Mouse (Mus musculus) forebrain, embryonic 14.5 days (tissue): Measurements from ENCODE around the gene Qsox2. TPM values are rescaled to one million over a fixed set of nuclear protein-coding genes. Genes with fewer than 3 reads are reported as not detected.

Source experiments
- ATAC-seq: fragments of 200-750 bp; cut with Nextera tagmentation; 2 replicates; pipeline ENCODE4 v1.8.0; 2017; ENCODE audit warnings: mild to moderate bottlenecking, moderate library complexity
- DNase-seq: peaks from one replicate; pipeline ENCODE4 v3.0.0-alpha.2; 2015; ENCODE audit warnings: low spot score
- H3K27ac ChIP-seq: fragments of 300-500 bp; sonication (generic); 2 replicates; pipeline ENCODE4 v1.5.1; 2014; ENCODE audit warnings: low read depth, mild to moderate bottlenecking, control low read depth, low read length, moderate library complexity
- H3K27me3 ChIP-seq: fragments of 300-500 bp; sonication (generic); replicated peaks from 2 replicates; pipeline ENCODE4 v1.6.1; 2014; ENCODE audit warnings: low read length, control low read depth, mixed read lengths; ENCODE audit not compliant: control insufficient read depth, insufficient read depth
- H3K36me3 ChIP-seq: fragments of 300-500 bp; sonication (generic); 2 replicates; pipeline ENCODE4 v1.6.1; 2014; ENCODE audit warnings: low read length, control low read depth; ENCODE audit not compliant: control insufficient read depth, insufficient read depth
- H3K4me1 ChIP-seq: fragments of 300-500 bp; sonication (generic); 2 replicates; pipeline ENCODE4 v1.6.1; 2014; ENCODE audit warnings: antibody characterized with exemption, low read length, control low read depth; ENCODE audit not compliant: control insufficient read depth, insufficient read depth
- H3K4me2 ChIP-seq: fragments of 300-500 bp; sonication (generic); 2 replicates; pipeline ENCODE4 v1.6.1; 2014; ENCODE audit warnings: mild to moderate bottlenecking, control low read depth, low read length
- H3K4me3 ChIP-seq: fragments of 300-500 bp; sonication (generic); 2 replicates; pipeline ENCODE4 v1.5.1; 2014; ENCODE audit warnings: low read depth, low read length, control low read depth
- H3K9ac ChIP-seq: fragments of 300-500 bp; sonication (generic); 2 replicates; pipeline ENCODE4 v1.6.1; 2014; ENCODE audit warnings: mild to moderate bottlenecking, low read length, control low read depth, moderate library complexity
- H3K9me3 ChIP-seq: fragments of 300-500 bp; sonication (generic); replicated peaks from 2 replicates; pipeline ENCODE4 v1.6.1; 2016; ENCODE audit warnings: low read length, control low read depth, mixed read lengths; ENCODE audit not compliant: control insufficient read depth
- WGBS: fragments of 180-500 bp; shearing (Covaris S2); extraction: QIAGEN DNeasy Blood & Tissue Kit; methylation state at CpG from one replicate; pipeline ENCODE4 v1.1.7; 2014; 5-methylcytosine and 5-hydroxymethylcytosine counted together
- polyA plus RNA-seq: library from polyadenylated mRNA; unstranded; fragments of >200 nt; fragmentation: Nextera tagmentation; extraction: Ambion mirVana; gene quantifications from 2 replicates; pipeline ENCODE4 v1.2.1, GENCODE M21; 2014

The Qsox2 gene
- polyA plus RNA-seq, 1 experiment from 2014 or later: 10.6 TPM

GRCm38 (mm10) chr2:26208126-26208789 is 29.1 kb downstream of the Qsox2 start, which contains the start of gene Lhx3:
Gene Lhx3, minus strand, starts transcription at chr2:26208289.
- H3K36me3 ChIP-seq: peaks cover 29% of the 10 kb centered on the region
- H3K27me3 ChIP-seq: peaks cover 46% of the 10 kb centered on the region
- H3K4me3 ChIP-seq: no peak within 1 kb of the TSS
- no peak within 1 kb of the TSS for H3K4me2 ChIP-seq
- no peak within 1 kb of the TSS for H3K9ac ChIP-seq
- WGBS: 4% methylated on average over 19 of the region's 19 CpGs
- no peak within 1 kb of the TSS for H3K27ac ChIP-seq
- DNase-seq (peak; percentile 68), ATAC-seq (peak; percentile 57; the same call in 1 of the 2 replicates)
- H3K9me3 ChIP-seq: no peaks in the 10 kb centered on the region
- H3K4me1 ChIP-seq: peaks cover 13% of the 10 kb centered on the region

DNA sequence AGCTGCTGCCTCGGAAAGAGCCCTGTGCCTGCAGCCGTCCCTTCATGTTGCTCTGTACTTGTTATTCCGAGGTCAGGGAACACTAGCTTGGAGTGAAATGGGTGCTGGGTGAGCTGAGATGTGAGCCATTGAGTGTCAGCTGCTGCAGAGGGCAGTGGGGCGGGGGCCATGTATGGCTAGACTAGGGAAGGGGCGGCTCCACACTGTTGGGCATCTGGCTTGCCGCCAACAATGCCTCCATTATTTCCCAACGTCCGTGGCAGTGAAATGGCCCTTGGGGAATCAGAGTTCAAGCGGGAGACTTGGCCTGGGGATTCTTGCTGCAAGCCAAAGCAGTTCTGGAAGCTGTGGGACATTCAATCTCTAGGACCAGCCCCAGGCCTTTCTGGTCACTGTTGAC is 29.8 kb downstream of the Qsox2 start:
- Histone ChIP-seq H3K4me2 (no peak overlapping the region), H3K4me1 (peaks cover 18% of the 10 kb centered on the region), H3K27me3 (peaks cover 53% of the 10 kb centered on the region), H3K9me3 (no peaks in the 10 kb centered on the region), H3K27ac (no peak overlapping the region), H3K9ac (no peak overlapping the region), H3K4me3 (no peak overlapping the region), H3K36me3 (peaks cover 29% of the 10 kb centered on the region)
- DNase-seq (peak; percentile 34), ATAC-seq (peak; percentile 26; the same call in 1 of the 2 replicates)
- 5% methylated on average over 9 of the region's 9 CpGs for WGBS

DNA sequence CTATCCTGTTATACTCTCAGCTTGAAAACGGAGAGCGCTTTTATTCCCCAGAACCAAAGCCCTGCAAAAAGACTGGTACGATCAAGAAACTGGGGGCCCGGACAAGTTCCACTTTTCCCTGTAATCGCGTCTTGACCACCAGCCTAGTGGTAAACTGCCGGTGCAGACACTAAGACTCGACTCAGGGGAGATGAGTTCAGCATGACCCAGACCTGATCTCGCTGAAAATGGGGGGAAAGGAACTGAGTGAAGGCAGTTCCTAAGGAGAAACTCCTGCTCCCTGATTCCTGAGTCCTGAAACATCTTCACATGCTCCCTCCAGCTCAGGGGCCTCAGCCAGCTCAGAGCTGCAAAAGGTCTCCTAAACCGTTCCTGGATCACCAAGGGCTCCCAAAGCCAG is 31.6 kb downstream of the Qsox2 start:
- WGBS: 8% methylated on average over 10 of the region's 10 CpGs
- Histone ChIP-seq H3K27me3 (peaks cover 71% of the 10 kb centered on the region), H3K4me3 (no peak overlapping the region), H3K9me3 (no peaks in the 10 kb centered on the region), H3K27ac (no peak overlapping the region), H3K36me3 (peaks cover 12% of the 10 kb centered on the region), H3K9ac (no peak overlapping the region), H3K4me2 (no peak overlapping the region), H3K4me1 (peaks cover 18% of the 10 kb centered on the region)
- DNase-seq (no peak), ATAC-seq (no peak)

GRCm38 (mm10) chr2:26205126-26205525 is 32.2 kb downstream of the Qsox2 start:
- Histone ChIP-seq H3K27me3 (peaks cover 77% of the 10 kb centered on the region), H3K9me3 (no peaks in the 10 kb centered on the region), H3K27ac (no peak overlapping the region), H3K4me1 (peaks cover 18% of the 10 kb centered on the region), H3K9ac (no peak overlapping the region), H3K4me2 (no peak overlapping the region), H3K36me3 (peaks cover 6% of the 10 kb centered on the region; the same call in 1 of the 2 replicates), H3K4me3 (no peak overlapping the region)
- 3% methylated on average over 16 of the region's 16 CpGs for WGBS
- DNase-seq (no peak), ATAC-seq (no peak)

DNA sequence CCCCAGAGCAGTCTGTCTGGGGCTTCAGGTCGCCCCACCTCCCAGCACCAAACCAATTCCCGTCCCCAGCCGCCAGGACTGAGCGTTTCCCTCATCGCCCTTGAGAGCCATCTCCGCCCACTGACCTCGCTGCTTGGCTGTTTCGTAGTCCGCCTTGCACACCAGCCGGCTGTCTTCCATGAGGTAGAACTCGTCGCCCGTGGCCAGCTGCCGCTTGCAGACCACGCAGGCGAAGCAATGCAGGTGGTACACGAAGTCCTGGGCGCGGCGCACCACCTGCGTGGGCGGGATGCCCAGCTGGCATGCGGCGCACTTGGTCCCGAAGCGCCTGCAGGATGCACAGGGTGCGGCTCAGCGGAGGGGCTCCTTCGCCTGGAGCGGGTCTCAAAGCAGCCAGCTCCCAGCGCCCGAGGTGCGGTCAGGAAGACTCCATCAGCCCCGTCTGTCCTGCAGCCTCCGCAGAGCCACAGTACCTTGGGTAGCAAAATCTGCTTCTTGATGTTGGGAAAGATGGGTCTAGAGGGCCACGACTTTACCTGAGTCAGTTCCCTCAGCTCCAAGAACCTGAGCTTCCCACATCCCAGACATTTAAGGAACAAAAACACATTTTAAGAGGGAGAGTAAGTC is 34.4 kb downstream of the Qsox2 start:
- H3K4me3 ChIP-seq: no peak overlapping the region
- no peak overlapping the region for H3K4me2 ChIP-seq
- H3K27ac ChIP-seq: no peak overlapping the region
- peak; percentile 21 for DNase-seq
- no peak for ATAC-seq
- H3K9ac ChIP-seq: no peak overlapping the region
- WGBS: 1% methylated on average over 36 of the region's 36 CpGs
- peaks cover 97% of the 10 kb centered on the region for H3K27me3 ChIP-seq
- no peaks in the 10 kb centered on the region for H3K9me3 ChIP-seq
- H3K36me3 ChIP-seq: no peaks in the 10 kb centered on the region
- H3K4me1 ChIP-seq: peaks cover 18% of the 10 kb centered on the region

DNA sequence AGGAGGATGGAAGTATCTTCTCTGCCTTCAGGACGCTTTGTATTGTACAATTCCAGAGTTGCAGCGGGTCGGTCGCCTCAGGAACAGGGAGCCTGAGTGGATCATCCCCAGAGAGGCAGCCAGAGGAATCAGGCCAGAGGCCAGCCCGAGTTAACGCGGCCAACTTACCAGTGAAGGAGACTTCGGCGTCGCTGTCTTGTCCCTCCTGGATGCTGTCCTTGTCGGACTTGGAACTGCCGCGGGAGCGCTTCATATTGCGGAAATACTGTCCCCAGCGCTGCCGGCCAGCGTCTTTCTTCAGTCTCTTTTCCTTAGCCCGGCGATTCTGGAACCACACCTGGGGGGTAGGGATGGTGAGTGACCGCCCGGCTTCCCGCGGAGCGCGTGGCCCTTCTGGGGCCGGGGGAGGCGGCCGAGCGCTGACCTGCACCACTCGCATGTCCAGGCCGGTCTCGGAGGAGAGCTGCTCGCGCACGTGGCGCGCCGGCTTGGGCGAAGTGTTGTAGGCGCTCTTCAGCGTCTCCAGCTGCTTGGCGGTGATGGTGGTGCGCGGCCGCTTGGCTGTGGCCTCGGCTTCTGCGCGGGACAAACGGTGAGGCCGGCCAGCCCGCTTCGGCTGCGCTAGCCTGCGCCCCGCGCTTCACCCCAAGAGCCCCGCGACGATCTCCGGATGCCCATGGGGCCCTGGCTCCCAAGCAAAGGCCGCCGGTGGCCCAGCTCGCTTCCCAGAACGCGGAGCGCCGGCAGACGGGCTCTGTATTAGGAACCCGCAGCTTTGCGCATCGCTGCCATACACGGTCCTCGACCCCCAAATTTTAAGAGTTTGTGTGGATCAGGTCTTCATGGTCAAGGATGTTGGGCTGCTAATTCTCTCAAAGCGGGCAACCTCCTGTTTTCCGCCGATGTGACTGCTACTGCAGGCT is 35.1 kb downstream of the Qsox2 start:
- no peak overlapping the region for H3K27ac ChIP-seq
- DNase-seq (peak; percentile 17), ATAC-seq (no peak)
- under 1% methylated on average over 72 of the region's 77 CpGs for WGBS
- H3K9me3 ChIP-seq: no peaks in the 10 kb centered on the region
- peak overlapping the region; percentile 26; the same call in 1 of the 2 replicates for H3K4me2 ChIP-seq
- H3K36me3 ChIP-seq: no peaks in the 10 kb centered on the region
- H3K4me1 ChIP-seq: peaks cover 13% of the 10 kb centered on the region; the same call in 1 of the 2 replicates
- H3K9ac ChIP-seq: no peak overlapping the region
- 0 out of 2 replicates have a peak overlapping the region, but pooled peaks have one; percentile 8 for H3K4me3 ChIP-seq
- H3K27me3 ChIP-seq: peaks cover 96% of the 10 kb centered on the region

DNA sequence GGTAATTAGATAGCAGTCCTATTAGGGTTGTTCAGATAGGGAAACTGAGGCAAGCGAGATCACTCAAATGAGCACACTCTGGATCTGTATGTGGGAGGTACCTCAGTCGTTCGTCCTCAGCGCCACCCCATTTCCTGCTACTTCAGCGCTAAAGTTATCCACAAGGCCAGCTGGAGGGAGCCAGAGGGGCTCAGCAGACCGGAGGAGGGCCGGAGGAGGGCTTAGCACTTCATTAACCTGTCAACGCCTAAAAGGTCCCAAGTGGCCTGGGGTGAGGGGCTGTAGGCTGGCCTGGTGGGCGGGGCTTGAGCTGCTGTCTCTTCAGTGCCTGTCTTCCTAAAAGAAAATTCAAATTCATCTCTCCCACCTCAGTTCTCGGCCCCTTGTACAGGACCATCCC is 38.8 kb downstream of the Qsox2 start:
- Histone ChIP-seq H3K9me3 (no peaks in the 10 kb centered on the region), H3K4me1 (peaks cover 12% of the 10 kb centered on the region), H3K36me3 (no peaks in the 10 kb centered on the region), H3K27me3 (peaks cover 73% of the 10 kb centered on the region), H3K4me3 (no peak overlapping the region), H3K27ac (no peak overlapping the region), H3K4me2 (no peak overlapping the region), H3K9ac (no peak overlapping the region)
- ATAC-seq: no peak
- 5% methylated on average over 10 of the region's 10 CpGs for WGBS
- no peak for DNase-seq

DNA sequence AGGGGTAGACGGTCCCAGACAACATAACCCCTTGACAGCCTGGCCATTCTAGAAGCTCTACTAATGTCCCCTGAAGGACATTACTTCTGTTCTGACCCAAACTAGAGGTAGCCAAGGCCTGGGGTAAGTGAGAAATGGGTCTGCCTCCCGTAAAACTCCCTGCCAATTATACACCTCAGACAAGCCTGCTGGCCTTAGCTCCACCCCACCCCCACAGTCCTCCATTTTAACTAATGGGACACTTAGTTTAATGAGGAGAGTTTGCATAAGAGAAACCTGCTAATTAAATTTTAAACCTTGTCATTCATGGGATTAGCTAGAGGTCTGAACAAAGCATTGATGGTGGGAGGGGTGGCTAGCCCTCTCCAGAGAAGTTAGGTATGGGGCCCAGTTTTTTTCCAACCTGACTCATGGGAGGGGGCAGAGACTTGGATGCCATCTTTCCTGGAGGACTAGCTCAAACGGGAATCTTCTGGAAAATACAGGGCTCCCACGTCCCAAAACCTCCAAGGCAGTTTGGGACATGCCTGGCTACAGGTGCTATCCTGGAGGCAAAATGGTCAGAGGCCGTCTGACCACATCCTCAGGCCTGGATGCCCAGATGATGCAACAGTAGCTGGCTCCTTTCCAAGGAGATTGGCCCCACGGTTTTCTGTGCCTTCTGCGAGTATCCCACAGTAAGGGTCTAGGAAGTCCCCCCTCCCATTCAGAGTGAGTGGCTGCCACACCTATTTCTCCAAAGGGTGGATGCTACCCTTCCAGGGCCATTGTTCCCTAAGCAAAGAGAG is 42.6 kb downstream of the Qsox2 start:
- peak; percentile 69 for DNase-seq
- peaks cover 36% of the 10 kb centered on the region for H3K27me3 ChIP-seq
- H3K4me1 ChIP-seq: peaks cover 7% of the 10 kb centered on the region
- no peaks in the 10 kb centered on the region for H3K9me3 ChIP-seq
- 4% methylated on average over 7 of the region's 7 CpGs for WGBS
- H3K4me3 ChIP-seq: no peak overlapping the region
- no peak overlapping the region for H3K9ac ChIP-seq
- no peak overlapping the region for H3K27ac ChIP-seq
- H3K4me2 ChIP-seq: no peak overlapping the region
- no peaks in the 10 kb centered on the region for H3K36me3 ChIP-seq
- ATAC-seq: peak; percentile 52; the same call in 1 of the 2 replicates
